Mouse (Mus musculus): ENCODE measurements around the gene Arhgap5. TPM values are rescaled to one million over a fixed set of nuclear protein-coding genes. Genes with fewer than 3 reads are reported as not detected.

The Arhgap5 gene
- 10 to 100 TPM; 69.3 to 74.4 (median 71.9) TPM for total RNA-seq (2022)

GRCm38 (mm10) chr12:52503456-52504320, at the start of gene Arhgap5:
TSS of gene Arhgap5 (plus strand) at chr12:52503972.
- DNase-seq (ENCODE audit: low spot score) = peak; percentile 94

- no peak for DNase-seq (ENCODE audit: low spot score)
Measured at GRCm38 (mm10) chr12:52464593-52464992, 39.2 kb upstream of the Arhgap5 start.

- DNase-seq (ENCODE audit: low spot score) = no peak
Measured at GRCm38 (mm10) chr12:52471621-52472020, 32.2 kb upstream of the Arhgap5 start.

GRCm38 (mm10) chr12:52473988-52474968, 29.5 kb upstream of the Arhgap5 start:
- no peak for DNase-seq (ENCODE audit: low spot score)

GRCm38 (mm10) chr12:52476036-52476435, 27.7 kb upstream of the Arhgap5 start:
- no peak for DNase-seq (ENCODE audit: low spot score)

- DNase-seq (ENCODE audit: low spot score) = no peak
Measured at GRCm38 (mm10) chr12:52478611-52479010, 25.2 kb upstream of the Arhgap5 start.

GRCm38 (mm10) chr12:52479323-52479722, 24.4 kb upstream of the Arhgap5 start:
- DNase-seq (ENCODE audit: low spot score) = no peak

GRCm38 (mm10) chr12:52480851-52481250, 22.9 kb upstream of the Arhgap5 start:
- DNase-seq (ENCODE audit: low spot score) = no peak

- no peak for DNase-seq (ENCODE audit: low spot score)
Measured at GRCm38 (mm10) chr12:52481969-52482550, 21.7 kb upstream of the Arhgap5 start.

GRCm38 (mm10) chr12:52483219-52483618, 20.6 kb upstream of the Arhgap5 start:
- DNase-seq (ENCODE audit: low spot score) = no peak

GRCm38 (mm10) chr12:52488266-52488975, 15.4 kb upstream of the Arhgap5 start:
- no peak for DNase-seq (ENCODE audit: low spot score)

GRCm38 (mm10) chr12:52493281-52493681, 10.5 kb upstream of the Arhgap5 start:
- peak; percentile 7 for DNase-seq (ENCODE audit: low spot score)

- DNase-seq (ENCODE audit: low spot score) = no peak
Measured at GRCm38 (mm10) chr12:52497209-52497608, 6.6 kb upstream of the Arhgap5 start.

- DNase-seq (ENCODE audit: low spot score) = peak; percentile 46
Measured at GRCm38 (mm10) chr12:52500915-52501833, 2.6 kb upstream of the Arhgap5 start.

- no peak for DNase-seq (ENCODE audit: low spot score)
Measured at GRCm38 (mm10) chr12:52502161-52502560, 1.6 kb upstream of the Arhgap5 start.

- DNase-seq (ENCODE audit: low spot score) = no peak
Measured at GRCm38 (mm10) chr12:52503131-52503455, 679 bp upstream of the Arhgap5 start.

GRCm38 (mm10) chr12:52504331-52505181, 784 bp downstream of the Arhgap5 start:
- DNase-seq (ENCODE audit: low spot score) = peak; percentile 53

- no peak for DNase-seq (ENCODE audit: low spot score)
Measured at GRCm38 (mm10) chr12:52524699-52525098, 20.9 kb downstream of the Arhgap5 start.

- DNase-seq (ENCODE audit: low spot score) = no peak
Measured at GRCm38 (mm10) chr12:52525486-52525885, 21.7 kb downstream of the Arhgap5 start.
